Mouse (Mus musculus) adrenal gland, adult (tissue): ENCODE measurements at regions not wholly inside any gene's neighbourhood (a gene's known extent, or its start where the extent isn't known, plus 50 kb on each side); places are given as distances from the start of the nearest gene placed in this dataset.

Source experiments
- DNase-seq, 2 experiments: peaks; one replicate each; pipeline ENCODE4 v3.0.0; 2022 to 2023; ENCODE audit warnings: low spot score in 1 of 2; ENCODE audit not compliant: inconsistent age in 2 of 2

GRCm38 (mm10) chr17:83902523-83902922 lies 54.8 kb upstream of the Haao start:
- DNase-seq = no peak

- DNase-seq = peak in 1 of 2 experiments; percentile 55
Measured at GRCm38 (mm10) chr17:83902091-83902490, 54.3 kb upstream of the Haao start.

- DNase-seq = no peak
Measured at GRCm38 (mm10) chr17:83899588-83900152, 51.9 kb upstream of the Haao start.

- DNase-seq = no peak
Measured at GRCm38 (mm10) chr17:83898531-83898930, 50.8 kb upstream of the Haao start.
